Mouse (Mus musculus): ENCODE data around the gene Caskin2.

DNA sequence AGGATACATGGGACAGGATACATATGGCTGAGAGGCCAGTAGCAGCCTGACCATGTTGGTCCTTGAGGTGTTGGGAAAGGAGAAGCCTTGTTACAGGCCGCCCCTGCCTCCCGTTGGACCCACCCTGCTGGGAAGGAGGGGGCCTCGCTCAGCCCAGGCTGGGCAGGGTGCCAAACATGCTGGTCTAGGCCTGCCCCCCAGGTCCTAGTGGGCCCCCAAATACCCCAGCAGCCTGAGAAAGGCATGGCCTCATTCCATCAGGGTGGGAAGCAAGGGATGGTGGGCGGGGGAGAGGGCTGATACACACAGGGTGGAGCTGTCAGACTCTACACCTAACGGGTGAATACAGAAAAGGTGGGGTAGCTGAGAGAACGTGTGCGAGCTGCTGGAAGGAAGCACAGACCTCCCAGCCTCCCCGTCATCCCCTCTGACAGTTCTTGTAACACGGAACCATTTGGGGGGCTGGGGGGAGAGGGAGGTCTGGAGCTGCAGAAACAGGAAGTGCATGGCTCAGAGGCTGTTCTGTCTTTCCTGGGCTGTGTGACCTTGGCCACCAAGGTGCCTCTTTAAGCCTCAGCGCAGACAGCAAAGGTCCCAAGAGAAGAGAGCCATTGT, 4.6 kb downstream of the Caskin2 start:
- TF ChIP-seq CTCF (IDR thresholded peaks at IDR 0.05; ENCODE audit: borderline replicate concordance, insufficient read depth, low read depth, low read length) (no peak), POLR2A (IDR thresholded peaks at IDR 0.05; ENCODE audit: borderline replicate concordance, insufficient read depth, low read length) (no peak)

Data from cerebellum, adult 2 months (tissue).